Mouse (Mus musculus) olfactory bulb, adult 2 months (tissue): ENCODE measurements at regions not wholly inside any gene's neighbourhood (a gene's known extent, or its start where the extent isn't known, plus 50 kb on each side); places are given as distances from the start of the nearest gene placed in this dataset.

Experiments
- CTCF ChIP-seq: fragments of 200-500 bp; IDR thresholded peaks from 2 replicates; pipeline ENCODE4 v1.5.1; 2012; ENCODE audit warnings: low read depth, mild to moderate bottlenecking, low read length, moderate library complexity; ENCODE audit not compliant: insufficient read depth
- POLR2A ChIP-seq: fragments of 200-500 bp; IDR thresholded peaks from 2 replicates; pipeline ENCODE4 v1.6.1; 2012; ENCODE audit warnings: mild to moderate bottlenecking, low read depth, low read length, moderate library complexity; ENCODE audit not compliant: insufficient read depth

DNA sequence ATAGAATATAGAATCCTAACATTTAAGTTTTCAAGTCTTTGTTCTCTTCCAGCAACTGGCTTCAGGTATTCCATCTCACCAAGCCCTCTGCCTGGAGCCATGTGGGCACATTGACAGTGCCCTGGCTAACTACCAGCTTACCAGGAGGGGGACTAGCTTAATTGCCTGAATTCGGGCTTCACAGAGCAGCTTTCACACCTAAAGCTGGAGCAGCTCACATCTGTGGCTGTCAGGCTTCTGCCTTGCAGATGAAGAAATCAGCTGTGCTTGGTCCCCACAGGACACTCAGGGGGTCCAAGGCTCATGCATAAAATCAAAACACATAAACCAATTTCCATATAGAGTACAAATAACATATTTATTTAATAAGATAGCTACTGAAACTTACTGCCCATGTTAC, 1058.5 kb upstream of the Cited2 start:
- no peak for TF ChIP-seq POLR2A
- TF ChIP-seq CTCF = no peak
